ENCODE assay signal across 8 mouse cellular contexts in genomic region chr2:11331528-11332446, GRCm38 (mm10).
DNase-seq lines count a peak whose midpoint lies in the region; ATAC-seq and TF ChIP-seq lines count a peak whose summit lies in the region.

No protein-coding gene starts in this region.

- ATAC-seq in granulocyte monocyte progenitor cell, adult 5-6 weeks (replicated peaks; ENCODE audit: poor library complexity, severe bottlenecking) = peak; percentile 31
- ATAC-seq in limb, embryonic 12.5 days (ENCODE audit: insufficient number of reproducible peaks, insufficient read depth, low FRiP score, low TSS enrichment, low read depth) = peak; percentile 76; the same call in 1 of the 2 replicates
- peak; percentile 94 for ATAC-seq in midbrain, embryonic 13.5 days

- H3K27ac ChIP-seq in kidney, adult 2 months (ENCODE audit: insufficient read depth, low read depth, low read length) = no peak overlapping the region
- no peak overlapping the region for H3K27ac ChIP-seq in limb, embryonic 12.5 days
- no peak overlapping the region for H3K27ac ChIP-seq in midbrain, embryonic 13.5 days

- H3K9ac ChIP-seq in limb, embryonic 12.5 days (replicated peaks) = no peak overlapping the region
- H3K9ac ChIP-seq in midbrain, embryonic 13.5 days (replicated peaks) = no peak overlapping the region

- no peak for TF ChIP-seq POLR2A in kidney, adult 2 months (IDR thresholded peaks at IDR 0.05; ENCODE audit: low read depth, low read length)

- WGBS in kidney, adult 2 months = 26% methylated on average over 11 of the region's 11 CpGs
- 29% methylated on average over 11 of the region's 11 CpGs for WGBS in limb, embryonic 12.5 days
- WGBS in midbrain, embryonic 13.5 days = 32% methylated on average over 11 of the region's 11 CpGs

- no peak overlapping the region for H3K4me2 ChIP-seq in limb, embryonic 12.5 days
- no peak overlapping the region for H3K4me2 ChIP-seq in midbrain, embryonic 13.5 days (replicated peaks)

- H3K4me1 ChIP-seq in kidney, adult 2 months (ENCODE audit: control insufficient read depth, insufficient read depth, low read length) = peaks cover 10% of the 10 kb centered on the region
- H3K4me1 ChIP-seq in limb, embryonic 12.5 days (replicated peaks) = no peaks in the 10 kb centered on the region
- no peaks in the 10 kb centered on the region for H3K4me1 ChIP-seq in midbrain, embryonic 13.5 days (replicated peaks)

- DNase-seq in 3134 (ENCODE audit: extremely low read depth, insufficient read length, low spot score) = peak; percentile 23
- DNase-seq in adrenal gland, adult 18-20 months (ENCODE audit: low spot score in 2 of 2) = peak; percentile 52 to 60
- DNase-seq in embryo, embryonic 11.5 days (ENCODE audit: low read depth, low spot score) = peak; percentile 72
- peak; percentile 76 for DNase-seq in kidney, adult 2 months
- peak; percentile 20 to 72 for DNase-seq in spleen, postnatal 10 days (ENCODE audit: low spot score in 2 of 2)

- H3K36me3 ChIP-seq in kidney, adult 2 months (ENCODE audit: control insufficient read depth, insufficient read depth, low read length) = no peaks in the 10 kb centered on the region
- H3K36me3 ChIP-seq in limb, embryonic 12.5 days = no peaks in the 10 kb centered on the region
- no peaks in the 10 kb centered on the region for H3K36me3 ChIP-seq in midbrain, embryonic 13.5 days

- TF ChIP-seq CTCF in kidney, adult 2 months (conservative IDR thresholded peaks at IDR 0.05; ENCODE audit: insufficient read depth, insufficient read length, low read depth, low read length) = peak; percentile 99

- no peaks in the 10 kb centered on the region for H3K9me3 ChIP-seq in limb, embryonic 12.5 days
- no peaks in the 10 kb centered on the region for H3K9me3 ChIP-seq in midbrain, embryonic 13.5 days

- no peaks in the 10 kb centered on the region for H3K27me3 ChIP-seq in kidney, adult 2 months (replicated peaks; ENCODE audit: control insufficient read depth, insufficient read depth, low read length)
- H3K27me3 ChIP-seq in limb, embryonic 12.5 days = peaks cover 11% of the 10 kb centered on the region; the same call in 1 of the 2 replicates
- no peaks in the 10 kb centered on the region for H3K27me3 ChIP-seq in midbrain, embryonic 13.5 days

- H3K4me3 ChIP-seq in kidney, adult 2 months (ENCODE audit: insufficient read depth, low read depth, low read length) = no peak overlapping the region
- no peak overlapping the region for H3K4me3 ChIP-seq in limb, embryonic 12.5 days (replicated peaks)
- no peak overlapping the region for H3K4me3 ChIP-seq in midbrain, embryonic 13.5 days (replicated peaks)

Comparison
In these comparisons a context has a peak if more than half of its experiments do, and no peak if none do; other contexts are left out.
1. DNase-seq: peak in every context shown above with its lines; median percentile 76 in kidney, adult 2 months; 72 in embryo, embryonic 11.5 days; 56 in adrenal gland, adult 18-20 months; 46 in spleen, postnatal 10 days; 23 in 3134.
2. ATAC-seq: peak in every context shown above with its lines; median percentile 94 in midbrain, embryonic 13.5 days; 76 in limb, embryonic 12.5 days; 31 in granulocyte monocyte progenitor cell, adult 5-6 weeks.